Comparison of ENCODE assay signal across 9 mouse cellular contexts in genomic region chr11:74866640-74867039, GRCm38 (mm10). TPM values are rescaled to one million over a fixed set of nuclear protein-coding genes. Genes with fewer than 3 reads are reported as not detected.
A peak's percentile ranks its signal among the peaks of the same experiment; 100 is the strongest.
DNase-seq lines count a peak whose midpoint lies in the region; ATAC-seq lines count a peak whose summit lies in the region.
"Had no signal": no experiment of that assay in that cellular context is flagged by ENCODE, and none has a peak within 500 bp of the region (broad histone marks: within the 10 kb centered on the region; RNA-seq: fewer than 3 reads in every experiment).

No protein-coding gene starts in this region.

- no peaks in the 10 kb centered on the region for H3K9me3 ChIP-seq in hindbrain, embryonic 15.5 days
- H3K9me3 ChIP-seq in hindbrain, embryonic 10.5 days = no peaks in the 10 kb centered on the region
- H3K9me3 ChIP-seq: limb, embryonic 12.5 days had no signal

- peaks cover 43% of the 10 kb centered on the region for H3K36me3 ChIP-seq in hindbrain, embryonic 15.5 days
- peaks cover 51% of the 10 kb centered on the region for H3K36me3 ChIP-seq in hindbrain, embryonic 10.5 days

- peak; percentile 57 for ATAC-seq in hindbrain, embryonic 15.5 days (ENCODE audit: low FRiP score, low read depth)

- H3K4me1 ChIP-seq in hindbrain, embryonic 15.5 days (replicated peaks) = peaks cover 32% of the 10 kb centered on the region
- peaks cover 24% of the 10 kb centered on the region for H3K4me1 ChIP-seq in hindbrain, embryonic 10.5 days (replicated peaks)

- no peak overlapping the region for H3K4me3 ChIP-seq in hindbrain, embryonic 15.5 days
- no peak overlapping the region for H3K4me3 ChIP-seq in hindbrain, embryonic 10.5 days
- H3K4me3 ChIP-seq: limb, embryonic 12.5 days had no signal

- no peak overlapping the region for H3K4me2 ChIP-seq in hindbrain, embryonic 15.5 days
- H3K4me2 ChIP-seq: limb, embryonic 12.5 days had no signal

- DNase-seq in hindbrain, embryonic 10.5 days (ENCODE audit: low spot score) = no peak
- DNase-seq in adrenal gland, postnatal 36 days = peak; percentile 39 to 64
- peak; percentile 97 for DNase-seq in gastrocnemius, adult 18-20 months (ENCODE audit: low spot score)
- peak; percentile 75 for DNase-seq in lung, postnatal 14 days
- DNase-seq in kidney, postnatal 14 days = no peak
- no peak for DNase-seq in neural tube, embryonic 10.5 days (ENCODE audit: extremely low spot score, low spot score)
- no peak for DNase-seq in spleen, postnatal 14 days (ENCODE audit: low spot score in 2 of 2)

- H3K9ac ChIP-seq in hindbrain, embryonic 15.5 days = no peak overlapping the region
- H3K9ac ChIP-seq: limb, embryonic 12.5 days had no signal

- WGBS in hindbrain, embryonic 15.5 days = 76% methylated on average over 4 of the region's 4 CpGs
- WGBS in hindbrain, embryonic 10.5 days = 85% methylated on average over 4 of the region's 4 CpGs

- H3K27ac ChIP-seq in hindbrain, embryonic 15.5 days (replicated peaks) = no peak overlapping the region
- no peak overlapping the region for H3K27ac ChIP-seq in hindbrain, embryonic 10.5 days
- H3K27ac ChIP-seq: limb, embryonic 12.5 days had no signal

- no peaks in the 10 kb centered on the region for H3K27me3 ChIP-seq in hindbrain, embryonic 15.5 days
- no peaks in the 10 kb centered on the region for H3K27me3 ChIP-seq in hindbrain, embryonic 10.5 days (ENCODE audit: insufficient read depth, poor library complexity, severe bottlenecking)
- H3K27me3 ChIP-seq: limb, embryonic 12.5 days had no signal

RNA-seq across cellular contexts. Expression of gene Sgsm2, which starts 30.2 kb away (rescaled TPM):
- polyA plus RNA-seq in hindbrain, embryonic 15.5 days (2015; fragmentation: Nextera tagmentation; extraction: Ambion mirVana) = 25.9 and 29.9 TPM in 2 replicates
- 7.8 and 10.7 TPM in 2 replicates for polyA plus RNA-seq in hindbrain, embryonic 10.5 days (2016; fragmentation: Nextera tagmentation; extraction: Ambion mirVana)
- total RNA-seq in adrenal gland, postnatal 36 days (2021) = 10 to 100 TPM; 19.0 to 22.4 TPM
- 1 to 10 TPM; 1.6 to 2.4 TPM for total RNA-seq in gastrocnemius, adult 18-20 months (2021)

RNA-seq across cellular contexts. Expression of gene Tsr1, which starts 31.2 kb away (rescaled TPM):
- polyA plus RNA-seq in hindbrain, embryonic 15.5 days (2015; fragmentation: Nextera tagmentation; extraction: Ambion mirVana) = 26.5 and 29.0 TPM in 2 replicates
- 35.9 and 47.5 TPM in 2 replicates for polyA plus RNA-seq in hindbrain, embryonic 10.5 days (2016; fragmentation: Nextera tagmentation; extraction: Ambion mirVana)
- 10 to 100 TPM; 37.8 to 47.5 TPM for total RNA-seq in adrenal gland, postnatal 36 days (2021)
- total RNA-seq in gastrocnemius, adult 18-20 months (2021) = 10 to 100 TPM; 22.8 to 26.7 TPM

RNA-seq across cellular contexts. Expression of gene Mnt, which starts 35.9 kb away (rescaled TPM):
- 8.7 and 9.7 TPM in 2 replicates for polyA plus RNA-seq in hindbrain, embryonic 15.5 days (2015; fragmentation: Nextera tagmentation; extraction: Ambion mirVana)
- 5.4 and 7.4 TPM in 2 replicates for polyA plus RNA-seq in hindbrain, embryonic 10.5 days (2016; fragmentation: Nextera tagmentation; extraction: Ambion mirVana)
- 10 to 100 TPM; 27.6 to 30.6 TPM for total RNA-seq in adrenal gland, postnatal 36 days (2021)
- 1 to 10 TPM; 4.8 to 7.0 TPM for total RNA-seq in gastrocnemius, adult 18-20 months (2021)

RNA-seq across cellular contexts. Expression of gene Smg6, which starts 59.0 kb away (rescaled TPM):
- polyA plus RNA-seq in hindbrain, embryonic 15.5 days (2015; fragmentation: Nextera tagmentation; extraction: Ambion mirVana) = 13.5 and 14.1 TPM in 2 replicates
- polyA plus RNA-seq in hindbrain, embryonic 10.5 days (2016; fragmentation: Nextera tagmentation; extraction: Ambion mirVana) = 18.7 and 19.2 TPM in 2 replicates
- total RNA-seq in adrenal gland, postnatal 36 days (2021) = 10 to 100 TPM; 19.2 to 23.5 TPM
- 10 to 100 TPM; 11.8 to 12.3 TPM for total RNA-seq in gastrocnemius, adult 18-20 months (2021)

RNA-seq across cellular contexts. Expression of gene Srr, which starts 59.1 kb away (rescaled TPM):
- 36.3 and 38.3 TPM in 2 replicates for polyA plus RNA-seq in hindbrain, embryonic 15.5 days (2015; fragmentation: Nextera tagmentation; extraction: Ambion mirVana)
- polyA plus RNA-seq in hindbrain, embryonic 10.5 days (2016; fragmentation: Nextera tagmentation; extraction: Ambion mirVana) = 17.6 and 24.4 TPM in 2 replicates
- total RNA-seq in adrenal gland, postnatal 36 days (2021) = 10 to 100 TPM; 44.4 to 45.9 TPM
- total RNA-seq in gastrocnemius, adult 18-20 months (2021) = 10 to 100 TPM; 15.6 to 22.8 TPM

Comparison
In these comparisons a context has a peak if more than half of its experiments do, and no peak if none do; other contexts are left out.
1. DNase-seq: peak in adrenal gland, postnatal 36 days (2 of 2), gastrocnemius, adult 18-20 months (single experiment) and lung, postnatal 14 days (single experiment); none in hindbrain, embryonic 10.5 days (single experiment), kidney, postnatal 14 days (single experiment), neural tube, embryonic 10.5 days (single experiment) and spleen, postnatal 14 days (0 of 2).
2. RNA of gene Sgsm2, which starts 30.2 kb away (total RNA-seq): 19.0 to 22.4 TPM in adrenal gland, postnatal 36 days; 1.6 to 2.4 TPM in gastrocnemius, adult 18-20 months; every median in the first group is over 4 times any median in the second.